Mouse (Mus musculus): Measurements from ENCODE around the gene Gsg1l2.

Gene Gsg1l2

DNA sequence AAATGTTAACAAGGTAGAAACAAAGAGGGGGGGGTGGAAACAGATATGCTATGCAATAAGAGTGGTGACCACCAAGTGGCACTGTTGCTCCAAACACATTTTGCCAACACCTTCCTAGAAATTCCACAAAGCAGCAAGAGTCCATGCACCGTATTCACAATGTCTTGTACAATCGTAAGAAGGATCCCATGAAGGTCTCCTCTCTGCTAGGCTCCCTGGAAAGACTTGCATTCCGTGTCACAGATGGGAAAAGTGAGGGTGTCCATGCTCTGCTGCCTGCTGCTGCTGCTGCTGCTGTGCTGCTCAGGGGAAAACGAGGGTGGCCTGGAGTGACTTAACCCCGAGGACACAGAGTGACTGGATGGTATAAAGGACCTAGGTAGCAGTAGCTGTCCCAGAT, 45.2 kb downstream of the Gsg1l2 start:
- peak; percentile 58 for DNase-seq (ENCODE audit: low read depth, low spot score)

DNA sequence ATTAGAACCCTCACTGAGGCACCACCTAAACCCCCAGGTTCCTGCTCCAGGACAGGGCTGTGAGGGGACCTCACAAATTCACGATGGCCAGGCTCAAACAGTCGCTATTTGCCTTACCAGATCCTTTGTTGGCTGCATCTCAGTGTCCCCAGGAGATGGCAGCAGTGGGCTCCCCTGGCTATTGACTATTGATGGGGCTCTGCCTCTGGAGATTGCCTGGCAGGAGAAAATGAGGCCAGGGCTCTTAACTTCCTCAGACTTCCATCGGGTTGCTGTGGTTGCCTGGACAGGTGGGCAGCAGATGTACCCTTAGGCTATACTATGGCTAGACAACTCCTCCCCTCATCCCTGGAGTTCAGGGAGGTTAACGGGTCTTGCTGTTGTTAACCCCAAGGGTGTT, 45.8 kb downstream of the Gsg1l2 start:
- peak; percentile 67 for DNase-seq (ENCODE audit: low read depth, low spot score)

DNA sequence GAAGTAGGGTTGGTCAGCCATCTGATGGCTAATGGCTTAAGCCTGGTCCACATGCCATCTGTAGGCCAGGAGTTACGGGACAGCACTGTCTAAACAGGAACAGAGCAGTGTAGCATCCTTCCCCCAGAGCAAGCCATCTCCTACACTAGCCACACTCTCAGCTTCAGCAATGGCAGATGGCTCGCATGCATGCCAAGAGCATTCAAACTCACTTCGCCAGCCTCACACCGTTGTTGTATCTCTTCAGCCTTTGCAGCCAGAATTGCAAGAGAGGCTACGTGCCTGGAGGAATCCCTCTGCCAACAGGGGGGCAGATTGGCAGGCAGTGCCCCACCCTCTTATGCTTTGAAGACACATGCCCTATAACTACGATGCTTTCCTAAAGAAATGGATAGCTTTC, 47.2 kb downstream of the Gsg1l2 start:
- DNase-seq (ENCODE audit: low read depth, low spot score) = no peak

DNA sequence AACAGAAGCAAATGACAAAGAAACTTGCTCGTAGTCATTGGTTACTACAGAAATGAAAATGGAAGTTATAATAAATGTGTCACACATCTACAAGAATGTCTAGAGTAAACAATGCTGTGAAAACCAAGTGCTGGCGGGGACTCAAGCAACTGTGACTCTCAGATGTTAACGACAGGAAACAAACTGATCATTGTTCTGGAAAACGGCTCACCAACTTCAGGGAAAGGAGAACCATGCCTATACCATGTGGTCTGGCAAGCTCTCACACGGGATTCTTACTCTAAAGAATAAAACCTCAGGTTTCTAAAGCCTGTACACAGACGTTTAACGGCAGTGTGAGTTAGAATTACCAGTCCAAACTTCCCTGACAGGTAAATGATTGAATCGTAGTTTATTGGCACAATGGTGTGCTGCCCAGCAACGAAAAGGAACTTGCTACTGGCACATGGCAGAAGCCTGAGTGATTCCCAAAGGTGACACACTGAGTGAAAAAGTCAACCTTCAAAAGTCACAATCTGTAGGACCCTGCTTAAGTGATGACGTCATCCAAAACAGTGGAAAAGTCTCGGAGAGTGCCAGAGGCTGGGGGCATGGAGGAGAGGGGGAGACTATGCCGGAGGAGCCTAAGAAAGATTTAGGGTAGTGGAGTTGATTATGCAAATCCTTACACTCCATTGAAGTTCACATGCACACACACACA, 54.1 kb downstream of the Gsg1l2 start:
- peak; percentile 31 for DNase-seq (ENCODE audit: low read depth, low spot score)

DNA sequence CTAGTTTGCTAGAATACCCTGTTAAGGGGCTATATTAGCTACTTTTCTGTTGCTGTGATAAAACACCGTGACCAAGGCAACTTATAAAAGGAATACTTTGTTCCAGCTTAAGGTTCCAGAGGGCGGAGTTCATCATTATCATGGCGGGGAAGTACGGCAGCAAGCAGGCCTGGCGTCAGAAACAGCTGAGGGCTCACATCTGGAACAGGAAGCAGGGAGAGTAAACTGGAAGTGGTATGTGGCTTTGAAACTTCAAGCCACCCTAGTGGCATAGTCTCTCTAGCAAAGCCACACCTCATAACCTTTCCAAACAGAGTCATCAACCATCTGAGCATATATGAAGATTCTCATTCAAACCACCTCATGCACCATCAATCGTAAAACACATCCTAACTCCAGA, 55.1 kb downstream of the Gsg1l2 start:
- no peak for DNase-seq (ENCODE audit: low read depth, low spot score)

DNA sequence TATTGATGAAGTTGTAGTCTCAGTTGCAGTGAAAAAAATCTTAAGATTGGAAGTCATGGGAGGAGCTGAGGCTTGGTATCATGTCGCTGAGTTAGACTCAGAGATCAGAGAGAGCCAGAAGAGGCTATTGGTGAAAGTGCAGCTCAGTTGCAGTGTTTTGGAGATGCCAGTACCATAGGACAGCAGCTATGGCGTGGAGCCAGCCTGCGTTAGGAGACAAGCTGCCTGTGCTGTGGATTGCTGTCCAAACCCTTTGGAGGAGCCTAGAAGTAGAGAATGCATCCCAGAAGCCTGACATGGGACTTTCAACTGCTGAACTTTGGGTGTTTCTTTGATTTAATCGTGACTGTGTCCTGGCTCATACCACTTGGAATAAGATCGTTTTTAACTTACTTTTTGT, 57.4 kb downstream of the Gsg1l2 start:
- no peak for DNase-seq (ENCODE audit: low read depth, low spot score)

DNA sequence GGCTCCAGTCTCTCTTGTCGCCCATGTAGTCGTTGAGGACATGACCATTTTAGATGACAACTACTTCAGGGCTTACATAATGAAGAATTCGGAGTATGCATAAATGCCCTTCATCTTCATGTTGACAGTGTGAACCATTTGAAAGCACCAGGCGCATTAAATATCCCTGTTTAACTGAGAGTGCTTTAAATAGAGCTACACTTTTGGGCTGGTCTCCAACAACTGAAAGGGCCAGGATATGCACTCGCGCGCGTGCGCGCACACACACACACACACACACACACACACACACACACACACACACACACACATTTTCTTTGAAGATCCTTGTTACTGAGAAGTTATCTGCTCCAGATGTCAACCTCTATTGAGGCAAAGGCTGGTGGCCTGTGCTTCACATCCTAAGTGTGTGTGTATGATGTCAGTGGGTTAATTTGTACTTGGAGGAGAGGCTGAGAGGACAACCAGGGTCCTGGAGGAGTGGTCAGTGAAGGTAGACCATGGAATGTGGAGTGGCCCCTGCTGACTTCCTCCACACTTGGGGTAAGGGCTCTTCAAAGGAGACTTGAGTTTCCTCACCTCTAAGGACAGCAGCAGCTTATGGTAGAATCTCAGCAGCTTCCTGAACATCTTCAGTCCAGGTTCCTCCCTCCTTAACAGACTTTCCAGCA, 61.1 kb downstream of the Gsg1l2 start:
- no peak for DNase-seq (ENCODE audit: low read depth, low spot score)

All from mesoderm, embryonic 11.5 days (tissue).